Mouse (Mus musculus): ENCODE results near the gene Sema3f.

Gene Sema3f

GRCm38 (mm10) chr9:107715632-107716031 is 5.4 kb upstream of the Sema3f start:
- no peak for DNase-seq (ENCODE audit: low read depth, low spot score)

- no peak for DNase-seq (ENCODE audit: low read depth, low spot score)
These were observed 4.1 kb upstream of the Sema3f start for GRCm38 (mm10) chr9:107714221-107714952.

- no peak for DNase-seq (ENCODE audit: low read depth, low spot score)
These were observed 1.1 kb downstream of the Sema3f start for GRCm38 (mm10) chr9:107709096-107709696.

- no peak for DNase-seq (ENCODE audit: low read depth, low spot score)
These were observed 1.7 kb downstream of the Sema3f start for GRCm38 (mm10) chr9:107708439-107709095.

- no peak for DNase-seq (ENCODE audit: low read depth, low spot score)
These were observed 2.4 kb downstream of the Sema3f start for GRCm38 (mm10) chr9:107707701-107708438.

- DNase-seq (ENCODE audit: low read depth, low spot score) = no peak
These were observed 3.5 kb downstream of the Sema3f start for GRCm38 (mm10) chr9:107706781-107707211.

GRCm38 (mm10) chr9:107703337-107704122 is 6.7 kb downstream of the Sema3f start:
- no peak for DNase-seq (ENCODE audit: low read depth, low spot score)

- DNase-seq (ENCODE audit: low read depth, low spot score) = no peak
These were observed 7.6 kb downstream of the Sema3f start for GRCm38 (mm10) chr9:107702606-107703185.

GRCm38 (mm10) chr9:107701594-107701993 is 8.7 kb downstream of the Sema3f start:
- no peak for DNase-seq (ENCODE audit: low read depth, low spot score)

GRCm38 (mm10) chr9:107700114-107700571 is 10.1 kb downstream of the Sema3f start:
- DNase-seq (ENCODE audit: low read depth, low spot score) = no peak

- no peak for DNase-seq (ENCODE audit: low read depth, low spot score)
These were observed 10.8 kb downstream of the Sema3f start for GRCm38 (mm10) chr9:107699376-107699980.

- no peak for DNase-seq (ENCODE audit: low read depth, low spot score)
These were observed 11.6 kb downstream of the Sema3f start for GRCm38 (mm10) chr9:107698611-107699190.

GRCm38 (mm10) chr9:107697811-107698521 is 12.3 kb downstream of the Sema3f start:
- DNase-seq (ENCODE audit: low read depth, low spot score) = no peak

- DNase-seq (ENCODE audit: low read depth, low spot score) = no peak
These were observed 13.2 kb downstream of the Sema3f start for GRCm38 (mm10) chr9:107696845-107697610.

- DNase-seq (ENCODE audit: low read depth, low spot score) = no peak
These were observed 14.2 kb downstream of the Sema3f start for GRCm38 (mm10) chr9:107696106-107696479.

- DNase-seq (ENCODE audit: low read depth, low spot score) = no peak
These were observed 14.7 kb downstream of the Sema3f start for GRCm38 (mm10) chr9:107695441-107696105.

GRCm38 (mm10) chr9:107694627-107695026 is 15.6 kb downstream of the Sema3f start:
- DNase-seq (ENCODE audit: low read depth, low spot score) = no peak

GRCm38 (mm10) chr9:107693433-107693987 is 16.8 kb downstream of the Sema3f start:
- DNase-seq (ENCODE audit: low read depth, low spot score) = no peak
